Mouse (Mus musculus) CH12.LX (cell line): ENCODE measurements at regions not wholly inside any gene's neighbourhood (a gene's known extent, or its start where the extent isn't known, plus 50 kb on each side); places are given as distances from the start of the nearest gene placed in this dataset.

Experiments used
- DNase-seq: peaks from one replicate; pipeline ENCODE4 v3.0.0-alpha.2; 2013; ENCODE audit errors: extremely low read depth
- H3K27ac ChIP-seq: 2 replicates; pipeline ENCODE4 v1.5.1; 2012; ENCODE audit warnings: low read depth, mild to moderate bottlenecking, control low read depth, moderate library complexity; ENCODE audit not compliant: insufficient read depth
- H3K27me3 ChIP-seq: replicated peaks from 2 replicates; pipeline ENCODE3; 2012; ENCODE audit warnings: inconsistent platforms
- H3K36me3 ChIP-seq, 2 experiments: replicated peaks in 1 of 2; 2 replicates each; pipeline versions ENCODE3 to v1.6.1; 2012; ENCODE audit warnings: inconsistent platforms in 1 of 2, low read length in 1 of 2, mild to moderate bottlenecking in 1 of 2, mixed read lengths in 1 of 2, moderate library complexity in 1 of 2; ENCODE audit not compliant: control insufficient read depth in 1 of 2, insufficient read depth in 1 of 2
- H3K4me1 ChIP-seq, 2 experiments: 2 replicates each; pipeline ENCODE4 v1.6.1; 2012; ENCODE audit warnings: inconsistent platforms in 1 of 2, moderate library complexity in 1 of 2; ENCODE audit not compliant: insufficient read depth in 2 of 2, control insufficient read depth in 1 of 2
- H3K4me2 ChIP-seq: 2 replicates; pipeline ENCODE4 v1.6.1; 2012; ENCODE audit warnings: low read depth, mild to moderate bottlenecking, control low read depth; ENCODE audit not compliant: poor library complexity, insufficient read depth, severe bottlenecking
- H3K4me3 ChIP-seq, 3 experiments: fragments of 150-350 bp in 1 of 3; sonication (generic) in 1 of 3; replicated peaks in 1 of 3; 2 replicates each; pipeline versions ENCODE3 to v1.5.1; 2011 to 2012; ENCODE audit warnings: low read depth in 2 of 3, low read length in 2 of 3, mild to moderate bottlenecking in 2 of 3, moderate library complexity in 2 of 3, control low read depth in 1 of 3, improper control_type of control experiment in 1 of 3, inconsistent platforms in 1 of 3, mixed read lengths in 1 of 3; ENCODE audit not compliant: poor library complexity in 1 of 3
- H3K79me2 ChIP-seq: replicated peaks from 2 replicates; pipeline ENCODE4 v1.6.1; 2012; ENCODE audit warnings: mild to moderate bottlenecking, moderate library complexity; ENCODE audit not compliant: control insufficient read depth, poor library complexity, insufficient read depth, severe bottlenecking; ENCODE audit errors: extremely low read depth
- H3K9ac ChIP-seq: 2 replicates; pipeline ENCODE4 v1.6.1; 2012; ENCODE audit warnings: low read depth, mild to moderate bottlenecking, control low read depth, moderate library complexity; ENCODE audit not compliant: insufficient read depth
- H3K9me3 ChIP-seq: replicated peaks from 2 replicates; pipeline ENCODE3; 2012; ENCODE audit warnings: low read length, inconsistent platforms, mixed read lengths
- POLR2A ChIP-seq: IDR thresholded peaks from 2 replicates; pipeline ENCODE4 v1.6.1; 2011; ENCODE audit warnings: low read depth, mild to moderate bottlenecking, improper control_type of control experiment, low read length
- POLR2AphosphoS2 ChIP-seq: IDR thresholded peaks from 2 replicates; pipeline ENCODE4 v1.6.1; 2011; ENCODE audit warnings: low read depth, low read length, improper control_type of control experiment
- dilution Hi-C: fragments of 300-500 bp; cut with MboI; formaldehyde crosslinking; loops from 2 replicates; pipeline ENCODE4 v1.14.3; 2020; ENCODE audit warnings: low sequenced_read_pairs; ENCODE audit not compliant: extremely low pct_unique_long_range_greater_than_20kb, extremely low pct_ligation_motif_present
- in situ Hi-C: fragments of 300-500 bp; cut with MboI; formaldehyde crosslinking; loops from 3 replicates; pipeline ENCODE4 v1.14.3; 2019; ENCODE audit warnings: low sequenced_read_pairs, low pct_ligation_motif_present, low pct_unique_long_range_greater_than_20kb, mixed read lengths

GRCm38 (mm10) chr1:133971290-133971689 is 50.1 kb upstream of the Prelp start:
- DNase-seq, result no peak
- Histone ChIP-seq H3K36me3 (no peaks in the 10 kb centered on the region), H3K79me2 (no peaks in the 10 kb centered on the region), H3K27ac (no peak overlapping the region), H3K9me3 (no peaks in the 10 kb centered on the region), H3K4me3 (no peak overlapping the region), H3K9ac (no peak overlapping the region), H3K4me1 (peaks cover 9 to 17% of the 10 kb centered on the region in 2 experiments), H3K27me3 (peaks cover 93% of the 10 kb centered on the region), H3K4me2 (no peak overlapping the region)
- dilution Hi-C loops (no loop called here), in situ Hi-C loops (no loop called here)
- TF ChIP-seq POLR2AphosphoS2, result no peak
- no peak for TF ChIP-seq POLR2A
